Mouse (Mus musculus) stomach, embryonic 16.5 days (tissue): ENCODE results near the gene Rfxank. TPM values are rescaled to one million over a fixed set of nuclear protein-coding genes. Genes with fewer than 3 reads are reported as not detected.
A peak's percentile ranks its signal among the peaks of the same experiment; 100 is the strongest.

Experiments
- ATAC-seq: fragments of 200-750 bp; cut with Nextera tagmentation; 2 replicates; pipeline ENCODE4 v1.8.0; 2017; ENCODE audit warnings: moderate number of reproducible peaks, moderate TSS enrichment; ENCODE audit not compliant: insufficient read depth, low FRiP score
- H3K27ac ChIP-seq: fragments of 300-500 bp; sonication (generic); 2 replicates; pipeline ENCODE4 v1.5.1; 2014; ENCODE audit warnings: low read length
- H3K27me3 ChIP-seq: fragments of 300-500 bp; sonication (generic); 2 replicates; pipeline ENCODE4 v1.6.1; 2014; ENCODE audit warnings: low read length, control low read depth, mixed read lengths; ENCODE audit not compliant: control insufficient read depth, insufficient read depth
- H3K36me3 ChIP-seq: fragments of 300-500 bp; sonication (generic); 2 replicates; pipeline ENCODE4 v1.6.1; 2014; ENCODE audit warnings: low read length; ENCODE audit not compliant: control insufficient read depth, insufficient read depth
- H3K4me1 ChIP-seq: fragments of 300-500 bp; sonication (generic); 2 replicates; pipeline ENCODE4 v1.6.1; 2014; ENCODE audit warnings: low read length, control low read depth, mixed read lengths; ENCODE audit not compliant: control insufficient read depth, insufficient read depth
- H3K4me2 ChIP-seq: fragments of 300-500 bp; sonication (generic); 2 replicates; pipeline ENCODE4 v1.6.1; 2014; ENCODE audit warnings: low read depth, low read length, mixed read lengths
- H3K4me3 ChIP-seq: fragments of 300-500 bp; sonication (generic); replicated peaks from 2 replicates; pipeline ENCODE4 v1.5.1; 2014; ENCODE audit warnings: mild to moderate bottlenecking, low read length
- H3K9ac ChIP-seq: fragments of 300-500 bp; sonication (generic); 2 replicates; pipeline ENCODE4 v1.6.1; 2014; ENCODE audit warnings: low read length
- H3K9me3 ChIP-seq: fragments of 300-500 bp; sonication (generic); replicated peaks from 2 replicates; pipeline ENCODE4 v1.6.1; 2016; ENCODE audit warnings: low read length, control low read depth; ENCODE audit not compliant: control insufficient read depth
- WGBS: fragments of 180-500 bp; shearing (Covaris S2); extraction: QIAGEN DNeasy Blood & Tissue Kit; methylation state at CpG from one replicate; pipeline ENCODE4 v1.1.7; 2014; 5-methylcytosine and 5-hydroxymethylcytosine counted together
- polyA plus RNA-seq: library from polyadenylated mRNA; unstranded; fragments of >200 nt; fragmentation: Nextera tagmentation; extraction: Ambion mirVana; gene quantifications from 2 replicates; pipeline ENCODE4 v1.2.1, GENCODE M21; 2015

Rfxank gene
- polyA plus RNA-seq, 1 experiment from 2014 or later = 14.5 TPM

DNA sequence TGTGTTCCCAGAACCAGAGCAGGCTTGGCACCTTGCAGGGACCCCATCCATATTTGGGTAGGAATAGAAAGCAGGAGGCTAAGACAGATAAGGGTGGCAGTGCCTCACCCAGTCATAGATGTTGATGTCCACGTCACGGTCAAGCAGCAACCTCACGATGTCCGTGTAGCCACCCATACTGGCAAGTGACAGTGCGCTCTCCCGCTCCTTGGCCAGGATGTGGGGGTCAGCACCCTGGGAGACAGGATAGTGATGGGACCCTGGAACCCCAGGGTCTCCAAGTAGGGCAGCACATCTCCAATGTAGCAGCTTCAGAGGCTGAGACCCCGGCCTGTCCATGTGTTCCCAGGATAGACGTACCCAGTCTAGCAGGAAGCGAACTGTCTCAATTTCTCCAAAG lies 4.0 kb downstream of the Rfxank start:
- H3K4me2 ChIP-seq = no peak overlapping the region
- no peak overlapping the region for H3K4me3 ChIP-seq
- H3K27me3 ChIP-seq = no peaks in the 10 kb centered on the region
- no peaks in the 10 kb centered on the region for H3K9me3 ChIP-seq
- H3K4me1 ChIP-seq = peaks cover 8% of the 10 kb centered on the region; the same call in 1 of the 2 replicates
- H3K9ac ChIP-seq = no peak overlapping the region
- WGBS = 88% methylated on average over 9 of the region's 9 CpGs
- H3K27ac ChIP-seq = no peak overlapping the region
- ATAC-seq = no peak
- H3K36me3 ChIP-seq = no peaks in the 10 kb centered on the region; the same call in 1 of the 2 replicates

DNA sequence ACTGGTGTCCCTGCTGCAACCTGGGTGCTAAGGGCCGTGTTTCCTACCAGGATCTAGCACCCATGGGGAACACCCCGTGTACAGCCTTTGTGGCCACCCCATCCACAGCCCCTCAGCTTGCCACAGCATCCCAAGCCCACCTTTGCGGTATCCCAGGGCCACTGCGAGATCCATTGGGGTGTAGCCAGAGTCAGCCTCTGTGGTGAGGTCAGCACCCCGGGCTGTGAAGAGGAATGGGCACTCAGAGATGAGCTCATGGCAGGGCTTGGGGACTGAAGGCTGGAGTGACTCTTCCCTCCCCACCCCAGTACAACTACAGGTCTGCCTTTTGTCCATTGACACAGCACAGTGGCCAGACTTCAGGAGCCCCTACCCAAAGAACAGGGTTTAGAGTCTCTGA lies 4.9 kb downstream of the Rfxank start:
- peaks cover 8% of the 10 kb centered on the region; the same call in 1 of the 2 replicates for H3K4me1 ChIP-seq
- no peak overlapping the region for H3K4me2 ChIP-seq
- WGBS = 87% methylated on average over 5 of the region's 5 CpGs
- H3K4me3 ChIP-seq = no peak overlapping the region
- ATAC-seq = no peak
- no peaks in the 10 kb centered on the region; the same call in 1 of the 2 replicates for H3K36me3 ChIP-seq
- H3K9me3 ChIP-seq = no peaks in the 10 kb centered on the region
- no peak overlapping the region for H3K27ac ChIP-seq
- H3K9ac ChIP-seq = no peak overlapping the region
- H3K27me3 ChIP-seq = no peaks in the 10 kb centered on the region

DNA sequence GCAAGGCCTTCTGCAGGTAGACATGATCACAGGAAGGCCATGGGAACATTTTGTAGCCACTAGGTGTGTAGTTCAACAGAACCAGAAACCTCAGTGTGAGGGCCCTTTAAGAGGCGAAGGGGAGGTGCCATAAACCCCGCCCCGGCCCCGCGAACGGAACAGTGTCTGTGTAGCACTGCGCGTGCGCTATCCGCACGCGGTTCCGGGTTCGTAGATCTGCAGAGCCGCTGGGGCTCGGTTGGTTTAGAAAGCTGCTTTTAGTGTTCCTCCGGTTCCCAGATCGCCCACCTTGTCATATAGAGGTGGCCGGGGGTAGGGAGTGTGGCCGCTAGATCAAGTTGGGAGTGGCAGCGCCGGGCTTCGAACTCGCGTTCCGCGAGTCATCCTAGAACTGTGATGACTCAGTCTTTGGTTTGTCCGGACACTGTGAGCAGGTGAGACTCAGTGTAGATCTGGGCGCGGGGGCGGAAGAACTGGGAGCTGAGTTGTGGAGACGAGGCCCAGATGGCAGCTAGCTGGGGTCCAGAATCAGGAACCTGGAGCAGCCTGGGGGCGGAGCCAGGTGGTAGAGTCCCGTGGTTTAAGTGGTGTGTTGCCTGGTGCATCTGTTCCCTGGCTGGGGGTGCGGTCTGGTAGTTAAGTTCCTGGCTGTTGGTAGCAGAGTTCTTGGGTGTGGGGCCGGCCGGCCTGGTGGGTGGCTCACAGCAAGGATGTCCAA lies 7.6 kb downstream of the Rfxank start, which contains the start of gene Nr2c2ap:
TSS of gene Nr2c2ap (plus strand) at position 168 of the 718 bp plus-strand sequence.
- 1% methylated on average over 37 of the region's 37 CpGs for WGBS
- peak within 1 kb of the TSS; percentile 82 for H3K4me3 ChIP-seq
- H3K9ac ChIP-seq = peak within 1 kb of the TSS; percentile 87
- H3K27me3 ChIP-seq = no peaks in the 10 kb centered on the region
- H3K4me1 ChIP-seq = no peaks in the 10 kb centered on the region
- no peaks in the 10 kb centered on the region for H3K9me3 ChIP-seq
- peak within 1 kb of the TSS; percentile 69 for H3K4me2 ChIP-seq
- H3K36me3 ChIP-seq = no peaks in the 10 kb centered on the region; the same call in 1 of the 2 replicates
- 0 out of 2 replicates have a peak within 1 kb of the TSS, but pooled peaks have one; percentile 19 for H3K27ac ChIP-seq
- peak; percentile 85 for ATAC-seq

DNA sequence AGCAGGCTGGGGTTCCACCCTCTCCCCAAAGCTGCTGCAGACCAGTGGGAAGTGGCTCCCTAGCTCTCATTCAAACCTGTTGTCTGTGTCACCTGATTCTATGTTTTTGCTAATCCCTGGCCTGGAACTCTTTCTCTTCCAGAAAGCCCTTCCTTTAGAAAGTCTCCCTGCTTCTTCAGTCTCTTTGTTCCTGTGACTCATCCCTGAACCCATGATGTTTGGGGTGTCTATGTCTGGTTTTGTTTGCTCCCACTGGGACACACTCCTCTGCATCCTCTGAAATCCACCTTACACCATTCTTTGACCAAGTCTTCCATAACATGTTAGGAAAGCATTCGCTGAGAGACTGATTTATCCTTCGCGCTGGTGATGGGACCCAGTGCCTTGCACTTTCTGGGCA lies 8.9 kb downstream of the Rfxank start:
- no peak for ATAC-seq
- Histone ChIP-seq H3K27me3 (no peaks in the 10 kb centered on the region), H3K4me3 (no peak overlapping the region), H3K4me1 (no peaks in the 10 kb centered on the region), H3K36me3 (no peaks in the 10 kb centered on the region; the same call in 1 of the 2 replicates), H3K9ac (no peak overlapping the region), H3K4me2 (no peak overlapping the region), H3K9me3 (no peaks in the 10 kb centered on the region), H3K27ac (no peak overlapping the region)
- 82% methylated on average over 3 of the region's 3 CpGs for WGBS

DNA sequence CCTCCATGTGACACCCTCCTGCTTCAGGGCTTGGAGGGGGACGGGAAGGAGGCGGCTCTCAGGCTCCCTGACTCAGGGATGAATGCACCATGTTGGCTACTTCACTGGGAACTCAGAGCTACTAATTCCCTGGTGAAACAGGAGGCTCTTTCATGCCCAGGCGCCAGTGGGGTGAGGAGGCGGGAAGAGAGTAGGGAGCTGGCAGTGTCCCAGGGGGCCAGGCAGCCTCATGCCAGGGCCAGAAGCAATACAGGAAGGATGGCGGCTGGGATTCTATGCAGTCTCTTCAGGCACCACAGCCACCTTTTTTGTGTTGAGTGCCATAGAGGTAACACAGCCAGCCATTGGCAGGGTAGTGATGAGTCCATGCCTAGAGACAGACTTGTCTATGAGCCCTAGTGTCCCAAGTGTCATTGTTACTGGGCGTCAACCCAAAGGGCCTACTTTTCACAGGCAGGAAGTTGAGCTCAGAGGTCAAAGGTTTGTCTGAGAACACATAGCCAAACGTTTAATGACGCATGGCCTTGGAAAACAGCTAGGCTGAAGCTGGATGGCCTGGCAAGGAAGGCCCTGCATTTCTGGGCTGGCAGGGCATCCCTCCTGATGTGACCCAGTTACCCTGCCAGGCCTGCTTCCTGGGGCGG lies 9.5 kb downstream of the Rfxank start:
- H3K4me3 ChIP-seq = no peak overlapping the region
- no peak overlapping the region for H3K4me2 ChIP-seq
- ATAC-seq = no peak
- no peaks in the 10 kb centered on the region for H3K9me3 ChIP-seq
- 62% methylated on average over 9 of the region's 9 CpGs for WGBS
- H3K9ac ChIP-seq = no peak overlapping the region
- H3K36me3 ChIP-seq = no peaks in the 10 kb centered on the region; the same call in 1 of the 2 replicates
- no peaks in the 10 kb centered on the region for H3K27me3 ChIP-seq
- H3K27ac ChIP-seq = 0 out of 2 replicates have a peak overlapping the region, but pooled peaks have one; percentile 15
- H3K4me1 ChIP-seq = no peaks in the 10 kb centered on the region

DNA sequence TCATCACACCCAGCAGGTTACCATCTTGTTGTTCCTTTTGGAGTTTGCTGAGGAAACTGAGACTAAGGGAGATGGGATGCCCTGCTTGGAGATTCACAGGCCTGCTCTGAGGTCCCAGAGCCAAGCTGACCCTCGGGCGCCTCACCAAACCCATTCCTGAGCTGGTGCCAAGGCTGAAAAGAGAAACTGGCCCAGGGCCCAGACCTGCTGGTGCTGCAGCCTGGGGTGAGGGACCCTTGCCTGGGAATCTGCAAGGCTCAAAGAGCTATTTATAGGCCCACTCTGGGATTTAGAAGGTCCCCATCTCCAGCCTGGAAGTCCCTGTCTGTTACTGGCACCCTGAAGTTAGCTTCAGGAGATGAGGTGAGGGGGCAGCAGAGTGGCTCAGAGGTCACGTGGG lies 10.5 kb downstream of the Rfxank start:
- no peaks in the 10 kb centered on the region for H3K27me3 ChIP-seq
- H3K4me2 ChIP-seq = no peak overlapping the region
- H3K9ac ChIP-seq = no peak overlapping the region
- H3K27ac ChIP-seq = no peak overlapping the region
- ATAC-seq = no peak
- H3K9me3 ChIP-seq = no peaks in the 10 kb centered on the region
- no peaks in the 10 kb centered on the region for H3K4me1 ChIP-seq
- no peak overlapping the region for H3K4me3 ChIP-seq
- no peaks in the 10 kb centered on the region for H3K36me3 ChIP-seq
- 66% methylated on average over 3 of the region's 3 CpGs for WGBS

DNA sequence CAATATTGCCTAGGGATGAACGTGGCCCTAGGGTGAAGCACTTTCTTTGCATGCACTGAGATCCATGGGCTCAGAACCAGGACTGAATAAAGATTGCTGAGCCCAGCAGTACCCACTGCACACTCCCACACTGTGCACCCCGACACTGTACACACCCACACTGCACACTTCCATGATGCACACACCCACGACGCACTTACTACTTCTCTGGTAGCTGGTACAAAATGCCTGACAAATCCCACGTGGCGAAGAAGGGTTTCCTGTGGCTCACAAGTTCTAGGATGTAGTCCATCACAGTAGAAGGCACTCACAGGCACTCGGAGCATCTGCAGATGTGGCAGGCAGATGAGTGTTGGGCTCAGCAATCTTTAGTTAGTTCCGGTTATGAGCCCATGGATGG lies 14.0 kb downstream of the Rfxank start:
- 63% methylated on average over 8 of the region's 8 CpGs for WGBS
- Histone ChIP-seq H3K27me3 (peaks cover 10% of the 10 kb centered on the region), H3K27ac (no peak overlapping the region), H3K9ac (no peak overlapping the region), H3K4me3 (no peak overlapping the region), H3K4me2 (no peak overlapping the region), H3K9me3 (no peaks in the 10 kb centered on the region), H3K4me1 (0 out of 2 replicates have a peak, but pooled peaks cover 4% of the 10 kb centered on the region), H3K36me3 (no peaks in the 10 kb centered on the region)
- ATAC-seq = no peak

DNA sequence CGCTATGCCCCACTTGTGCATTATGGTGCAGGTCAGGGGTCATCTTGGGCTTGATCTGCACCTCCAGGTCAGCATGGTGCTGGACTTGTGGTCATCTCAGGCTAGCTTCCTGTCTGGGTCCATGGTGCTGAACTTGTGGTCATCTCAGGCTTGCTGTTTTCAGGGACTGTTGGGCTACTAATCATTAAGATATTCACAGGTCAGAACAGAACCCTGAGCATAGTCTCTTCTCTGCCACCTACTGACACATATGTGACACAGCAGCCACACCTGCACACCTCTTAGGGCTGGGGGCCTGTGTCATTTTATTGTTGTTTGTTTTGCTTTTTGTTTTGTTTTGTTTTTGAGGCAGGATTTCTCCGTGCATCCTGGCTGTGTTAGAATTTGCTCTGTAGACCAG lies 16.1 kb downstream of the Rfxank start:
- 55% methylated on average over 2 of the region's 2 CpGs for WGBS
- no peak for ATAC-seq
- Histone ChIP-seq H3K9ac (no peak overlapping the region), H3K27me3 (peaks cover 30% of the 10 kb centered on the region), H3K36me3 (no peaks in the 10 kb centered on the region), H3K4me3 (no peak overlapping the region), H3K4me2 (no peak overlapping the region), H3K9me3 (no peaks in the 10 kb centered on the region), H3K27ac (no peak overlapping the region), H3K4me1 (0 out of 2 replicates have a peak, but pooled peaks cover 4% of the 10 kb centered on the region)

DNA sequence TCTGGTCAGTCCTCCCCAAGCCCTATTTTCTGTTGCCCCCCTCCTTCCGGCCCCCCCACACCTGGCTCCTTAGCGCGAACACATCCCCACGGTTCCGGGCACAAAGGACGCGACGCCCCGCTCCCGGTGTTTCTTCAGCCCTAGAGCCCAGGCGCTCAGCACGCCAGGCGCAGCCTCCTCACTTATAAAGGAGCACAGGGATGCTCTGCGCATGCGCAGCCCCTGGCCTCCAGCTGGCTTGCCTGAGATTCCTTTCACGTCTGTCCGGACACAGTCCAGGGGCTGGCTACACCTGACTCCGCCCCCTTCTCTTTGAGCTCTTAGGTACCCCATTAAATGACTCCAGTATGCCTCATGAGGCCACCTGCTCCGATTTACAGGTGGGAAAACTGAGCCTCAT lies 18.3 kb downstream of the Rfxank start, which contains the start of gene Ncan:
TSS of gene Ncan (minus strand) at position 207 of the 400 bp plus-strand sequence.
- no peaks in the 10 kb centered on the region for H3K36me3 ChIP-seq
- peaks cover 37% of the 10 kb centered on the region for H3K27me3 ChIP-seq
- H3K4me1 ChIP-seq = 0 out of 2 replicates have a peak, but pooled peaks cover 4% of the 10 kb centered on the region
- no peak within 1 kb of the TSS; the same call in 1 of the 2 replicates for H3K4me3 ChIP-seq
- no peak within 1 kb of the TSS for H3K27ac ChIP-seq
- 0 out of 2 replicates have a peak, but pooled peaks have one; percentile 61 for ATAC-seq
- H3K9ac ChIP-seq = no peak within 1 kb of the TSS
- H3K4me2 ChIP-seq = peak within 1 kb of the TSS; percentile 37
- 3% methylated on average over 19 of the region's 19 CpGs for WGBS
- no peaks in the 10 kb centered on the region for H3K9me3 ChIP-seq
